Mouse (Mus musculus): ENCODE measurements around the gene Pttg1ip. TPM values are rescaled to one million over a fixed set of nuclear protein-coding genes. Genes with fewer than 3 reads are reported as not detected.
A peak's percentile ranks its signal among the peaks of the same experiment; 100 is the strongest.

Pttg1ip gene
- polyA plus RNA-seq, 1 experiment, result 237 TPM

- Histone ChIP-seq H3K27me3 (ENCODE audit: control insufficient read depth, insufficient read depth, insufficient read length) (no peaks in the 10 kb centered on the region), H3K4me2 (ENCODE audit: low read depth) (no peak overlapping the region), H3K4me3 (no peak overlapping the region), H3K79me2 (ENCODE audit: control insufficient read depth, insufficient read depth) (peaks cover 23% of the 10 kb centered on the region), H3ac (ENCODE audit: control insufficient read depth, insufficient read length) (no peak overlapping the region), H3K36me3 (ENCODE audit: control insufficient read depth, insufficient read depth) (no peaks in the 10 kb centered on the region)
- TF ChIP-seq TCF12 (IDR thresholded peaks at IDR 0.05; ENCODE audit: insufficient read depth, poor library complexity, severe bottlenecking) (no peak), REST (IDR thresholded peaks at IDR 0.05; ENCODE audit: insufficient read depth, insufficient read length) (no peak), MAX (IDR thresholded peaks at IDR 0.05; ENCODE audit: low read depth) (no peak), USF1 (IDR thresholded peaks at IDR 0.05; ENCODE audit: low read depth) (no peak), CEBPB (IDR thresholded peaks at IDR 0.05; ENCODE audit: insufficient read depth, poor library complexity, severe bottlenecking) (no peak), MYOG (IDR thresholded peaks at IDR 0.05; ENCODE audit: control insufficient read depth in 1 of 3, insufficient read depth in 1 of 3, insufficient read length in 2 of 3, low read depth in 2 of 3) (no peak), TCF3 (IDR thresholded peaks at IDR 0.05; ENCODE audit: insufficient read length, low read depth) (no peak), POLR2AphosphoS2 (IDR thresholded peaks at IDR 0.05; ENCODE audit: insufficient read length, low read depth) (no peak), POLR2A (IDR thresholded peaks at IDR 0.05; ENCODE audit: insufficient read length, low read depth) (no peak), E2F4 (IDR thresholded peaks at IDR 0.05; ENCODE audit: insufficient read depth) (no peak), MYOD1 (IDR thresholded peaks at IDR 0.05; ENCODE audit: control insufficient read depth in 1 of 3, insufficient read length in 2 of 3, low read depth in 2 of 3) (no peak), SRF (IDR thresholded peaks at IDR 0.05; ENCODE audit: control insufficient read depth, insufficient read length, low read depth) (no peak)
Observed at GRCm38 (mm10) chr10:77604958-77605357, 23.4 kb downstream of the Pttg1ip start.

- Histone ChIP-seq H3K4me3 (peak overlapping the region; percentile 66), H3K79me2 (ENCODE audit: control insufficient read depth, insufficient read depth) (peaks cover 23% of the 10 kb centered on the region), H3K27me3 (ENCODE audit: control insufficient read depth, insufficient read depth, insufficient read length) (no peaks in the 10 kb centered on the region), H3ac (ENCODE audit: control insufficient read depth, insufficient read length) (no peak overlapping the region), H3K36me3 (ENCODE audit: control insufficient read depth, insufficient read depth) (no peaks in the 10 kb centered on the region), H3K4me2 (ENCODE audit: low read depth) (peak overlapping the region; percentile 57)
- TF ChIP-seq SRF (IDR thresholded peaks at IDR 0.05; ENCODE audit: control insufficient read depth, insufficient read length, low read depth), result no peak
- TF ChIP-seq E2F4 (IDR thresholded peaks at IDR 0.05; ENCODE audit: insufficient read depth), result no peak
- TF ChIP-seq TCF12 (IDR thresholded peaks at IDR 0.05; ENCODE audit: insufficient read depth, poor library complexity, severe bottlenecking), result no peak
- TF ChIP-seq POLR2AphosphoS2 (IDR thresholded peaks at IDR 0.05; ENCODE audit: insufficient read length, low read depth), result no peak
- TF ChIP-seq USF1 (IDR thresholded peaks at IDR 0.05; ENCODE audit: low read depth), result no peak
- TF ChIP-seq POLR2A (IDR thresholded peaks at IDR 0.05; ENCODE audit: insufficient read length, low read depth), result no peak
- TF ChIP-seq MYOG (IDR thresholded peaks at IDR 0.05; ENCODE audit: control insufficient read depth in 1 of 3, insufficient read depth in 1 of 3, insufficient read length in 2 of 3, low read depth in 2 of 3), result no peak
- no peak for TF ChIP-seq CEBPB (IDR thresholded peaks at IDR 0.05; ENCODE audit: insufficient read depth, poor library complexity, severe bottlenecking)
- no peak for TF ChIP-seq MAX (IDR thresholded peaks at IDR 0.05; ENCODE audit: low read depth)
- TF ChIP-seq REST (IDR thresholded peaks at IDR 0.05; ENCODE audit: insufficient read depth, insufficient read length), result no peak
- no peak for TF ChIP-seq MYOD1 (IDR thresholded peaks at IDR 0.05; ENCODE audit: control insufficient read depth in 1 of 3, insufficient read length in 2 of 3, low read depth in 2 of 3)
- TF ChIP-seq TCF3 (IDR thresholded peaks at IDR 0.05; ENCODE audit: insufficient read length, low read depth), result no peak
Observed at GRCm38 (mm10) chr10:77605368-77605767, 23.8 kb downstream of the Pttg1ip start.

GRCm38 (mm10) chr10:77605908-77606826 is 24.6 kb downstream of the Pttg1ip start, which contains the start of the genes Sumo3 and Gm49325:
Sumo3 (plus strand) TSS chr10:77606097.
Gm49325 (plus strand) TSS chr10:77606197.
- Histone ChIP-seq H3K4me3 (peak within 1 kb of the TSS; percentile 66), H3K36me3 (ENCODE audit: control insufficient read depth, insufficient read depth) (no peaks in the 10 kb centered on the region), H3K4me2 (ENCODE audit: low read depth) (peak within 1 kb of the TSS; percentile 99), H3ac (ENCODE audit: control insufficient read depth, insufficient read length) (peak within 1 kb of the TSS; percentile 90), H3K79me2 (ENCODE audit: control insufficient read depth, insufficient read depth) (peaks cover 28% of the 10 kb centered on the region), H3K27me3 (ENCODE audit: control insufficient read depth, insufficient read depth, insufficient read length) (no peaks in the 10 kb centered on the region)
- peak; percentile 73 for TF ChIP-seq USF1 (IDR thresholded peaks at IDR 0.05; ENCODE audit: low read depth)
- TF ChIP-seq REST (IDR thresholded peaks at IDR 0.05; ENCODE audit: insufficient read depth, insufficient read length), result no peak
- TF ChIP-seq E2F4 (IDR thresholded peaks at IDR 0.05; ENCODE audit: insufficient read depth), result no peak
- TF ChIP-seq MYOD1 (IDR thresholded peaks at IDR 0.05; ENCODE audit: control insufficient read depth in 1 of 3, insufficient read length in 2 of 3, low read depth in 2 of 3), result peak in 1 of 3 experiments; percentile 15
- no peak for TF ChIP-seq TCF3 (IDR thresholded peaks at IDR 0.05; ENCODE audit: insufficient read length, low read depth)
- peak in 2 of 3 experiments; percentile 9 to 56 for TF ChIP-seq MYOG (IDR thresholded peaks at IDR 0.05; ENCODE audit: control insufficient read depth in 1 of 3, insufficient read depth in 1 of 3, insufficient read length in 2 of 3, low read depth in 2 of 3)
- TF ChIP-seq MAX (IDR thresholded peaks at IDR 0.05; ENCODE audit: low read depth), result peak; percentile 57
- TF ChIP-seq CEBPB (IDR thresholded peaks at IDR 0.05; ENCODE audit: insufficient read depth, poor library complexity, severe bottlenecking), result no peak
- no peak for TF ChIP-seq TCF12 (IDR thresholded peaks at IDR 0.05; ENCODE audit: insufficient read depth, poor library complexity, severe bottlenecking)
- peak; percentile 80 for TF ChIP-seq POLR2A (IDR thresholded peaks at IDR 0.05; ENCODE audit: insufficient read length, low read depth)
- no peak for TF ChIP-seq SRF (IDR thresholded peaks at IDR 0.05; ENCODE audit: control insufficient read depth, insufficient read length, low read depth)
- TF ChIP-seq POLR2AphosphoS2 (IDR thresholded peaks at IDR 0.05; ENCODE audit: insufficient read length, low read depth), result peak; percentile 87

GRCm38 (mm10) chr10:77606855-77607254 is 25.3 kb downstream of the Pttg1ip start:
- no peak for TF ChIP-seq POLR2A (IDR thresholded peaks at IDR 0.05; ENCODE audit: insufficient read length, low read depth)
- no peak for TF ChIP-seq MAX (IDR thresholded peaks at IDR 0.05; ENCODE audit: low read depth)
- no peak for TF ChIP-seq SRF (IDR thresholded peaks at IDR 0.05; ENCODE audit: control insufficient read depth, insufficient read length, low read depth)
- no peak for TF ChIP-seq TCF3 (IDR thresholded peaks at IDR 0.05; ENCODE audit: insufficient read length, low read depth)
- TF ChIP-seq USF1 (IDR thresholded peaks at IDR 0.05; ENCODE audit: low read depth), result no peak
- TF ChIP-seq MYOG (IDR thresholded peaks at IDR 0.05; ENCODE audit: control insufficient read depth in 1 of 3, insufficient read depth in 1 of 3, insufficient read length in 2 of 3, low read depth in 2 of 3), result no peak
- TF ChIP-seq E2F4 (IDR thresholded peaks at IDR 0.05; ENCODE audit: insufficient read depth), result no peak
- peak overlapping the region; percentile 66 for H3K4me3 ChIP-seq
- H3K4me2 ChIP-seq (ENCODE audit: low read depth), result peak overlapping the region; percentile 99
- H3K36me3 ChIP-seq (ENCODE audit: control insufficient read depth, insufficient read depth), result no peaks in the 10 kb centered on the region
- peaks cover 28% of the 10 kb centered on the region for H3K79me2 ChIP-seq (ENCODE audit: control insufficient read depth, insufficient read depth)
- H3K27me3 ChIP-seq (ENCODE audit: control insufficient read depth, insufficient read depth, insufficient read length), result no peaks in the 10 kb centered on the region
- H3ac ChIP-seq (ENCODE audit: control insufficient read depth, insufficient read length), result peak overlapping the region; percentile 90

Data from myocyte (in vitro differentiated cells).